Mouse (Mus musculus) kidney, embryonic 15.5 days (tissue): ENCODE measurements around the gene Gsn. TPM values are rescaled to one million over a fixed set of nuclear protein-coding genes. Genes with fewer than 3 reads are reported as not detected.
A peak's percentile ranks its signal among the peaks of the same experiment; 100 is the strongest.

Source experiments
- ATAC-seq: fragments of 200-750 bp; cut with Nextera tagmentation; replicated peaks from 2 replicates; pipeline ENCODE4 v1.8.0; 2017; ENCODE audit warnings: moderate TSS enrichment; ENCODE audit not compliant: low FRiP score
- H3K27ac ChIP-seq: fragments of 300-500 bp; sonication (generic); 2 replicates; pipeline ENCODE4 v1.5.1; 2015; ENCODE audit warnings: mild to moderate bottlenecking, inconsistent platforms
- H3K27me3 ChIP-seq: fragments of 300-500 bp; sonication (generic); 2 replicates; pipeline ENCODE4 v1.6.1; 2015; ENCODE audit warnings: inconsistent platforms
- H3K36me3 ChIP-seq: fragments of 300-500 bp; sonication (generic); 2 replicates; pipeline ENCODE4 v1.6.1; 2015; ENCODE audit warnings: inconsistent platforms
- H3K4me1 ChIP-seq: fragments of 300-500 bp; sonication (generic); 2 replicates; pipeline ENCODE4 v1.6.1; 2015; ENCODE audit warnings: inconsistent platforms
- H3K4me2 ChIP-seq: fragments of 300-500 bp; sonication (generic); 2 replicates; pipeline ENCODE4 v1.6.1; 2015; ENCODE audit warnings: moderate library complexity, mild to moderate bottlenecking, inconsistent platforms
- H3K4me3 ChIP-seq: fragments of 300-500 bp; sonication (generic); replicated peaks from 2 replicates; pipeline ENCODE4 v1.5.1; 2015; ENCODE audit warnings: mild to moderate bottlenecking, inconsistent platforms
- H3K9ac ChIP-seq: fragments of 300-500 bp; sonication (generic); 2 replicates; pipeline ENCODE4 v1.6.1; 2015; ENCODE audit warnings: mild to moderate bottlenecking, inconsistent platforms
- H3K9me3 ChIP-seq: fragments of 300-500 bp; sonication (generic); replicated peaks from 2 replicates; pipeline ENCODE4 v1.6.1; 2016; ENCODE audit warnings: inconsistent platforms
- WGBS: fragments of 180-500 bp; shearing (Covaris S2); methylation state at CpG from one replicate; pipeline ENCODE4 v1.1.7; 2015; ENCODE audit warnings: mixed read lengths; 5-methylcytosine and 5-hydroxymethylcytosine counted together
- polyA plus RNA-seq: library from polyadenylated mRNA; unstranded; fragments of >200 nt; fragmentation: Nextera tagmentation; extraction: Ambion mirVana; gene quantifications from 2 replicates; pipeline ENCODE4 v1.2.1, GENCODE M21; 2015

Gene Gsn
- polyA plus RNA-seq, 1 experiment from 2014 or later = 144 TPM

DNA sequence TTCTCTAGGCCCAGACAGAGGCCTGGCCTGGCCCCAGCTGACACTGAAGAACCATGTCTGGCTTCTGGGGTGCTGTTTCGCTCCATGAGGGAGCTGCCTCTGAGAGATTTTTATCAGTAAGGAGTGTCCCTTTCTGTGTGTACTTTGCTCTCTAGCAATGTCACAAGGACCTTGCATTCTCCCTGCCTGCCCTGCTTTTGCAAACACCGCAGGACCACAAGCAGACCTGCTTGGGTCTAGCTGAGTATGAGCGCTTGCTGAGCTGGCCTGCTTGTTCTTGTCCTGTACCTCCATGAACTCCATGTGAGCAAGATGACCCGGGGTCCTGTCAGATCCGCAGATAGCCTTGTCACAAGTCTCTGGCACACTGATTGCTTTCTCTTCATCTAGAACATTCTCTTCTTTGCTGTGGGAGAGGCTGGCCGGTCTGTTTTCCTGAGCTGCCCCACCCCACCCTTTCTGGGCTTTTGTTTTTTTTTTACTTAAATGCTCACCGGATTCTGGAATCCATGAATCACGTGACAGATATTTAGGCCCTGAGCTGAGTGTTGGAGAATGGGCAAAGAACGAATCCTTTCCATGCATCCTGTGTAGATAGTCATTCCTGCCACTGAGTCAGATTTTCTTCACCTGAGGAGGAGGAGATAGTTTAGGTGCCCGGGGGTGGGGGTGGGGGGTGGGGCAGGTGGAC, 11.8 kb downstream of the Gsn start:
- H3K4me3 ChIP-seq = no peak overlapping the region
- no peaks in the 10 kb centered on the region for H3K27me3 ChIP-seq
- 61% methylated on average over 10 of the region's 10 CpGs for WGBS
- H3K36me3 ChIP-seq = no peaks in the 10 kb centered on the region
- ATAC-seq = no peak
- no peak overlapping the region for H3K4me2 ChIP-seq
- H3K9me3 ChIP-seq = no peaks in the 10 kb centered on the region
- peak overlapping the region; percentile 78 for H3K27ac ChIP-seq
- no peak overlapping the region for H3K9ac ChIP-seq
- peaks cover 68% of the 10 kb centered on the region for H3K4me1 ChIP-seq

DNA sequence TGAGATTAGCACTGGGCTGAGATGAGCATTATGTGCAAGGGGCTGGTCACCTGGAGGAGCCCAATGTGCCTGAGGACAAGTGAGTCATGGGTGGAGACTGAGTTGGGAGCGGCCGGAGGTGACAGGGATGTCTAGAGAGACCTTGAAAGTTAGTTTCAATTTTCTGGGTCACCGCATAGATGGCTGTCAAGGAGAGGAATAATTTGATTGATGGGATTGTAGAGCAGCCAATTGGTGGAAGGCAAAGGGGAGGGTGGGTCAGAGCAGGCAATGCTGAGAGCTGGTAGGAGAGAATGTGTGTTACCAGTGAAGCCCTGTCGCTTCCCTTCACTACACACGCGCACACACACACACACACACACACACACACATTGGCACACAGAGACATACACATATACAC, 13.0 kb downstream of the Gsn start:
- Histone ChIP-seq H3K4me3 (no peak overlapping the region), H3K27ac (no peak overlapping the region), H3K4me2 (no peak overlapping the region), H3K4me1 (peaks cover 78% of the 10 kb centered on the region), H3K27me3 (no peaks in the 10 kb centered on the region), H3K9ac (no peak overlapping the region), H3K36me3 (no peaks in the 10 kb centered on the region), H3K9me3 (no peaks in the 10 kb centered on the region)
- ATAC-seq = no peak
- 76% methylated on average over 6 of the region's 6 CpGs for WGBS

DNA sequence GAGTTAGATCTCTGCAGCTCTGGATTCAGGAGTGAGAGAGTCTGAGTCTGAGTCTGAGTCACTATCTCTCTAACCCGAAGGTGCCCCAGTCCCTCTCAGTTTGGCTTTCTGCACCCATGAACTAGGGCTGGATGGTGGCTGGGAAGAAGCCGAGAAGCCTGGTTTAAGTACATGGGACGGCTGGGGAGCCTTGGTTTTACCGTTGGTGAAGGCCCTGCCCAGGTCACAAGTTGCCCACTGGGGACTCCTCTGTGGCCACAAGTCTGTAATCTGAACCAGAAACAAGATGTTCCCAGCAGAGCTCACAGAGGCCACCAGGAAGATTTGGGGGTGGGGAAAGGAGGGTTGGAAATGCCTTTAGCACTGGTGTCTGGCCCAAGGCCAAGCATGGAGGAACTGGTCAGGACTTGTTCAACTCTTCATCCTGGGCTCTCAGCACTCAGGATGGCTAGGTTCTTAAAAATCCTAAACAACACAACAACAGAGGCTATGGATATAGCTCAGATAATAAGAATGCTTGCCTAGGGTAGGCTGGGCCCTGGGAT, 13.6 kb downstream of the Gsn start:
- no peak overlapping the region for H3K4me3 ChIP-seq
- peak overlapping the region; percentile 76; the same call in 1 of the 2 replicates for H3K27ac ChIP-seq
- H3K9me3 ChIP-seq = no peaks in the 10 kb centered on the region
- no peak overlapping the region for H3K4me2 ChIP-seq
- ATAC-seq = no peak
- no peak overlapping the region for H3K9ac ChIP-seq
- H3K4me1 ChIP-seq = peaks cover 78% of the 10 kb centered on the region
- H3K27me3 ChIP-seq = no peaks in the 10 kb centered on the region
- no peaks in the 10 kb centered on the region for H3K36me3 ChIP-seq
- WGBS = 63% methylated on average over 4 of the region's 4 CpGs

DNA sequence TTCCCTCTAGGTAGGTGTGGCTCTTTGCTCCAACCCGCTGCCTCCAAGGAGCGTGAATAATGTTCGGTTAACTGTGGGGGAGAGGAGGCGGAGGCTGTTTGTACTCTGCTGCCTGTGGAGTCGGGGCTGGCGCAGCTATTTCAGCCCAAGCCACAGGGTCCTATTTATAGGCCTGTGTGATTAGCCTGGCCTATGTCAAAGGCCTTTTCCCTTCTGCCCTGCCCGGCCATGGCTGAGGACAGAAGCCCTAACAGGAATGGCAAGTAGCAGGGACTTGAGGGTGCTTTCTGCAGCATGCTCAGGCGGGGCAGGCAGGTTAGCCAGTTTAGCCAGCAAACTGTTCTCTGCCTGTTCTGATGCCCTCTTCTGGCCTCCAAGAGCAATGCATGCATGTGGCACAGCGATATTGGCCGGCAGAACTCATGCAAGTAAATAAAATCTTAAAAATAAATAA, 14.4 kb downstream of the Gsn start:
- 11% methylated on average over 10 of the region's 10 CpGs for WGBS
- ATAC-seq = peak; percentile 55
- H3K9ac ChIP-seq = 0 out of 2 replicates have a peak overlapping the region, but pooled peaks have one; percentile 1
- H3K4me2 ChIP-seq = peak overlapping the region; percentile 43
- no peaks in the 10 kb centered on the region for H3K9me3 ChIP-seq
- no peak overlapping the region for H3K4me3 ChIP-seq
- H3K27ac ChIP-seq = peak overlapping the region; percentile 76
- H3K27me3 ChIP-seq = no peaks in the 10 kb centered on the region
- peaks cover 71% of the 10 kb centered on the region for H3K4me1 ChIP-seq
- no peaks in the 10 kb centered on the region for H3K36me3 ChIP-seq

- peaks cover 61% of the 10 kb centered on the region for H3K4me1 ChIP-seq
- no peak for ATAC-seq
- no peak overlapping the region for H3K9ac ChIP-seq
Observed at GRCm38 (mm10) chr2:35271817-35272216, 15.6 kb downstream of the Gsn start.

DNA sequence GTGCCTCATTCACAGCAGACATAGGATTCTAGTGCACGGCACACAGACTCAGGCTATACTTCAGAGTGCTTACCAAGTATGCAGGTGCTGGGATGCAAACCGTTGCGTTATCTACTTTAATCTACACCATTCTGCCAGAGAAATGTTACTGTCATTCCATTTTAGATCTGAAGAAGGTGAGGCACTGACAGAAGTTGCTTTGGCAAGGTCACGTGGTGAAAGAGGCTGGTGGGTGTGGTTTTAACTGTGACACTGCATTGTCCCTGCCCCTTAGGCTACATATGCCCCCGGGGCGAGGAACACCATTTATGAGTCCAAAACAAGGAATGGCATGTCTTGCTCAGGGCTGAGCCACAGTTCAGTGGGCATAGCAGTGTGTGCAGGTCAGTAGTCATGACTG, 16.7 kb downstream of the Gsn start:
- no peaks in the 10 kb centered on the region for H3K27me3 ChIP-seq
- H3K36me3 ChIP-seq = no peaks in the 10 kb centered on the region
- H3K4me3 ChIP-seq = no peak overlapping the region
- H3K9ac ChIP-seq = no peak overlapping the region
- no peaks in the 10 kb centered on the region for H3K9me3 ChIP-seq
- whole genome bisulfite sequencing = 85% methylated on average over 6 of the region's 6 CpGs
- no peak overlapping the region for H3K4me2 ChIP-seq
- peaks cover 56% of the 10 kb centered on the region for H3K4me1 ChIP-seq
- H3K27ac ChIP-seq = peak overlapping the region; percentile 73
- no peak for ATAC-seq

More at GRCm38 (mm10) chr2:35271817-35272216, 15.6 kb downstream of the Gsn start:
- H3K27ac ChIP-seq = peak overlapping the region; percentile 64; the same call in 1 of the 2 replicates
- no peak overlapping the region for H3K4me3 ChIP-seq
- H3K27me3 ChIP-seq = no peaks in the 10 kb centered on the region
- no peaks in the 10 kb centered on the region for H3K36me3 ChIP-seq
- WGBS = 41% methylated on average over 2 of the region's 2 CpGs
- no peaks in the 10 kb centered on the region for H3K9me3 ChIP-seq
- H3K4me2 ChIP-seq = no peak overlapping the region

- no peaks in the 10 kb centered on the region for H3K36me3 ChIP-seq
- no peaks in the 10 kb centered on the region for H3K9me3 ChIP-seq
- H3K27me3 ChIP-seq = no peaks in the 10 kb centered on the region
- peaks cover 52% of the 10 kb centered on the region for H3K4me1 ChIP-seq
- H3K4me3 ChIP-seq = no peak overlapping the region
- 21% methylated on average over 2 of the region's 2 CpGs for WGBS
- H3K27ac ChIP-seq = peak overlapping the region; percentile 73
- H3K4me2 ChIP-seq = no peak overlapping the region
- ATAC-seq = peak; percentile 30; the same call in 1 of the 2 replicates
- no peak overlapping the region for H3K9ac ChIP-seq
Observed at GRCm38 (mm10) chr2:35273536-35273935, 17.4 kb downstream of the Gsn start.

DNA sequence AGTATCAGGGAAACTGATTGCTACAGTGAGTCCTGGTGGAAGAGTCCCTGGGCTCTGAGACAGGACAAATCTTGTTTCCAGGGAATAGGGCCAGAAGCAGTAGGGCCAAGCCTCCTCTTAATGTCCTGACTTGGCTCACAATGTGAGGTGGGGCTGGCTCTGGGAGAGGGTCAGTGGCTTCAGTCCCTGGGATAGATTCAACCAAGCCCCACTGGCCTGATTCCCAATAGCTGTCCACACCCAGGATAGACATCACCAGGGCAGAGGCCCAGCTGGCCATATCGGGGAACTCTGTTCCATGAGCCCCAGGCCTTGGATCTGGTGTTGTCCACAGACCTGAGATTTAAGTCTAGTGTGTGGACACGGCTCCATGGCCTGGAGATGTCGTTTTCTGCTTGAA, 21.5 kb downstream of the Gsn start:
- Histone ChIP-seq H3K36me3 (no peaks in the 10 kb centered on the region), H3K4me3 (no peak overlapping the region), H3K27me3 (peaks cover 20% of the 10 kb centered on the region), H3K9me3 (no peaks in the 10 kb centered on the region), H3K9ac (no peak overlapping the region), H3K4me1 (peaks cover 36% of the 10 kb centered on the region), H3K4me2 (no peak overlapping the region), H3K27ac (no peak overlapping the region)
- ATAC-seq = no peak
- WGBS = 69% methylated on average over 3 of the region's 3 CpGs

- Histone ChIP-seq H3K27ac (no peak overlapping the region), H3K4me3 (no peak overlapping the region)
Observed at GRCm38 (mm10) chr2:35278371-35279210, 22.4 kb downstream of the Gsn start.

DNA sequence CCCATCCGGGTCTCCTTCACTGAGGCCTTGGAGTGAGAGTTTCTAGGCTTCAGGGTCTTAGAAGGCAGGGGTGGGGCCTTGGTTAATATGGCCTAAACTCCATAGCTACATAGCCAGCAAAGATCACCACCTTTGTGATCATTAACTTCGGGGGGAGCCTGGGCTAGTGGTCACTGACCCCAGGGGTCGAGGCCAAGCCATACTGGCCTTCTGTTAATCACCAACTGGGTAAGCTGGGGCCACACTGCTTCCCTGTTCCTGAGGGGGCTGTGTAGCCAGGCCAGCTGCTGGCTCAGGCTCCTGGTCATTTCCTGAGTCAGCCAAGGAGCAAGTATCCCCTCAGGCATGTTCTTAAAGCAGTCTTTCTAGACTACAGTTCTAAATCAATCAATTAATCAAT, 23.8 kb downstream of the Gsn start:
- H3K9ac ChIP-seq = no peak overlapping the region
- ATAC-seq = no peak; the same call in 1 of the 2 replicates
- H3K27me3 ChIP-seq = peaks cover 31% of the 10 kb centered on the region
- H3K4me3 ChIP-seq = no peak overlapping the region
- 47% methylated on average over 3 of the region's 3 CpGs for WGBS
- no peak overlapping the region for H3K4me2 ChIP-seq
- peaks cover 30% of the 10 kb centered on the region for H3K4me1 ChIP-seq
- no peaks in the 10 kb centered on the region for H3K36me3 ChIP-seq
- H3K9me3 ChIP-seq = no peaks in the 10 kb centered on the region
- H3K27ac ChIP-seq = no peak overlapping the region

More at GRCm38 (mm10) chr2:35278371-35279210, 22.4 kb downstream of the Gsn start:
- no peak for ATAC-seq
- Histone ChIP-seq H3K4me1 (peaks cover 34% of the 10 kb centered on the region), H3K9me3 (no peaks in the 10 kb centered on the region), H3K27me3 (peaks cover 28% of the 10 kb centered on the region), H3K36me3 (no peaks in the 10 kb centered on the region), H3K9ac (no peak overlapping the region), H3K4me2 (no peak overlapping the region)
- 83% methylated on average over 7 of the region's 7 CpGs for WGBS

- Histone ChIP-seq H3K36me3 (no peaks in the 10 kb centered on the region), H3K9ac (peak overlapping the region; percentile 27), H3K4me3 (peak overlapping the region; percentile 48), H3K4me2 (peak overlapping the region; percentile 85), H3K9me3 (no peaks in the 10 kb centered on the region), H3K27ac (no peak overlapping the region), H3K27me3 (peaks cover 31% of the 10 kb centered on the region), H3K4me1 (peaks cover 29% of the 10 kb centered on the region)
- peak; percentile 57 for ATAC-seq
- WGBS = 1% methylated on average over 32 of the region's 32 CpGs
Observed at GRCm38 (mm10) chr2:35282214-35282613, 26.0 kb downstream of the Gsn start.

DNA sequence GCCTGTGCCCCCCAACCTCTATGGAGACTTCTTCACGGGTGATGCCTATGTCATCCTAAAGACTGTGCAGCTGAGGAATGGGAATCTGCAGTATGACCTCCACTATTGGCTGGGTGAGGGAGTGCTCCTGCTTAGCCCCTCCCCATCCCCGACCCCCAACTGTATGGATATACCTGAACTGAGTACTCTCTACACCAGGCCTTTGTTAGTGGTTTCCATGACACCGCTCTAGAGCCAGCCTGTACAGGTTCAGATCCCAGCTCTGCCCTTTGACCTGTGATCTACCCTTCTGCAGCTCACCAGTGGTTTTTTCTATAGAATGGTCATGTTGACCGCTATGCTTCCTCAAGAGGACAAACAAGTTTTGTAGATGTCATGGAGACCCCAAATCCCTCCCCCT, 27.8 kb downstream of the Gsn start:
- H3K27me3 ChIP-seq = peaks cover 31% of the 10 kb centered on the region

More for the DNA sequence above, 27.8 kb downstream of the Gsn start:
- ATAC-seq = peak; percentile 35; the same call in 1 of the 2 replicates
- no peak overlapping the region for H3K4me2 ChIP-seq
- WGBS = 82% methylated on average over 4 of the region's 4 CpGs
- no peaks in the 10 kb centered on the region for H3K9me3 ChIP-seq
- no peak overlapping the region for H3K9ac ChIP-seq
- H3K27ac ChIP-seq = no peak overlapping the region
- no peaks in the 10 kb centered on the region for H3K36me3 ChIP-seq
- peaks cover 21% of the 10 kb centered on the region for H3K4me1 ChIP-seq
- H3K4me3 ChIP-seq = no peak overlapping the region
